Comparison of ENCODE assay signal across 20 mouse cellular contexts in the genomic region with DNA sequence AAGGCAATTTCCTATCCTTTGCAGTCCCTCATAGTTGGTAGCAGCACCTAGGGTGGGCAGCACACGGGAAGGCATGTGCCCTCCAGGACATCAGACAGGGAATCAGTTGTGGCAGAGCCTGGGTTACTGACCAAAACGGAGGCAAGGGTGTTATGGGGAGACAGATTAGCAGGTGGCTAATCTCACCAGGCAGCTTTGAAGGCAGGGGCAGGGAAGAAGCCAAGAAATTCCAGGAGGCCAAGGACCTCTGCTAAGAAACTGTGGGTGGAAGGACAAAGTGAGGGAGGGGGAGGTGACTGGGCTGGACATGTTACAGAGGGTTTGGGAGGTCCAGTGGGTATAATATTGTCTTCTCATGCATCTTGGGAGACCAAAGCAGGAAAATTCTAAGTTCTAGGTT. TPM values are rescaled to one million over a fixed set of nuclear protein-coding genes. Genes with fewer than 3 reads are reported as not detected.
A peak's percentile ranks its signal among the peaks of the same experiment; 100 is the strongest.
DNase-seq lines count a peak whose midpoint lies in the region; ATAC-seq and TF ChIP-seq lines count a peak whose summit lies in the region.
"Had no signal": no experiment of that assay in that cellular context is flagged by ENCODE, and none has a peak within 500 bp of the region (broad histone marks: within the 10 kb centered on the region; RNA-seq: fewer than 3 reads in every experiment).

No protein-coding gene starts in this region.

- WGBS in forebrain, embryonic 10.5 days, result 68% methylated on average over 2 of the region's 2 CpGs
- WGBS in forebrain, embryonic 15.5 days, result 66% methylated on average over 2 of the region's 2 CpGs
- WGBS in kidney, embryonic 16.5 days, result 52% methylated on average over 2 of the region's 2 CpGs
- WGBS in liver, embryonic 16.5 days (ENCODE audit: insufficient replicate concordance), result 21% methylated on average over 2 of the region's 2 CpGs

- no peaks in the 10 kb centered on the region; the same call in 1 of the 2 replicates for H3K79me2 ChIP-seq in MEL (ENCODE audit: control insufficient read depth, insufficient read depth, low read length, poor library complexity)

- H3K9ac ChIP-seq in forebrain, embryonic 15.5 days (replicated peaks), result no peak overlapping the region
- no peak overlapping the region for H3K9ac ChIP-seq in kidney, embryonic 16.5 days (replicated peaks; ENCODE audit: low read length)
- no peak overlapping the region for H3K9ac ChIP-seq in MEL (ENCODE audit: control insufficient read depth, low read depth, low read length, poor library complexity, severe bottlenecking)
- H3K9ac ChIP-seq in liver, embryonic 16.5 days (ENCODE audit: low read depth, low read length), result peak overlapping the region; percentile 90
- H3K9ac ChIP-seq: embryonic facial prominence, embryonic 12.5 days had no signal

- TF ChIP-seq RAD21 in MEL (IDR thresholded peaks at IDR 0.05; ENCODE audit: low read depth, low read length), result no peak

- DNase-seq in forebrain, embryonic 10.5 days (ENCODE audit: extremely low spot score, low spot score), result no peak
- peak; percentile 10 for DNase-seq in kidney, postnatal 14 days
- no peak for DNase-seq in MEL (ENCODE audit: low read depth, low spot score)
- no peak for DNase-seq in retina, postnatal 1 day
- DNase-seq in cerebellum, adult 9-10 months, result no peak
- DNase-seq: kidney, adult 2 months; right cerebral cortex, postnatal 4 days; thymus, postnatal 4 days had no signal

- no peaks in the 10 kb centered on the region for H3K9me3 ChIP-seq in forebrain, embryonic 10.5 days
- no peaks in the 10 kb centered on the region for H3K9me3 ChIP-seq in forebrain, embryonic 15.5 days
- H3K9me3 ChIP-seq in kidney, embryonic 16.5 days (ENCODE audit: low read length), result no peaks in the 10 kb centered on the region
- no peaks in the 10 kb centered on the region for H3K9me3 ChIP-seq in MEL (replicated peaks; ENCODE audit: insufficient read depth, low read length)
- H3K9me3 ChIP-seq in liver, embryonic 16.5 days (replicated peaks; ENCODE audit: control insufficient read depth, low read length), result no peaks in the 10 kb centered on the region
- H3K9me3 ChIP-seq: embryonic facial prominence, embryonic 12.5 days had no signal

- H3K4me1 ChIP-seq in forebrain, embryonic 10.5 days, result peaks cover 60% of the 10 kb centered on the region
- H3K4me1 ChIP-seq in forebrain, embryonic 15.5 days, result peaks cover 34% of the 10 kb centered on the region
- peaks cover 28% of the 10 kb centered on the region for H3K4me1 ChIP-seq in kidney, embryonic 16.5 days (ENCODE audit: insufficient read depth, low read length)
- H3K4me1 ChIP-seq in MEL (ENCODE audit: control insufficient read depth in 1 of 2, insufficient read depth in 2 of 2, low read length in 2 of 2), result peaks cover 2 to 16% of the 10 kb centered on the region in 2 experiments
- peaks cover 78% of the 10 kb centered on the region for H3K4me1 ChIP-seq in liver, embryonic 16.5 days (ENCODE audit: control insufficient read depth, low read depth, low read length)

- TF ChIP-seq POLR2A in MEL (IDR thresholded peaks at IDR 0.05; ENCODE audit: control insufficient read depth in 1 of 2, insufficient read depth in 1 of 2, low read depth in 1 of 2, low read length in 2 of 2, poor library complexity in 1 of 2), result no peak

- no peak for ATAC-seq in forebrain, embryonic 15.5 days (replicated peaks)
- ATAC-seq in kidney, embryonic 16.5 days (ENCODE audit: low FRiP score, low TSS enrichment), result no peak
- ATAC-seq in liver, embryonic 16.5 days (ENCODE audit: low read depth), result no peak
- ATAC-seq: forebrain, embryonic 14.5 days; hindbrain, postnatal 0 days had no signal

- H3K27ac ChIP-seq in forebrain, embryonic 10.5 days, result peak overlapping the region; percentile 35; the same call in 1 of the 2 replicates
- no peak overlapping the region for H3K27ac ChIP-seq in forebrain, embryonic 15.5 days (replicated peaks)
- H3K27ac ChIP-seq in kidney, embryonic 16.5 days (ENCODE audit: low read length), result no peak overlapping the region
- H3K27ac ChIP-seq in MEL (ENCODE audit: control insufficient read depth, low read depth, low read length), result no peak overlapping the region
- peak overlapping the region; percentile 93 for H3K27ac ChIP-seq in liver, embryonic 16.5 days (ENCODE audit: low read length)
- H3K27ac ChIP-seq: embryonic facial prominence, embryonic 12.5 days; hindbrain, postnatal 0 days had no signal

- TF ChIP-seq CTCF in MEL (IDR thresholded peaks at IDR 0.05 in 2 of 3, conservative IDR thresholded peaks at IDR 0.05 in 1 of 3; ENCODE audit: control insufficient read depth in 1 of 3, insufficient read depth in 1 of 3, low read depth in 2 of 3, low read length in 3 of 3, poor library complexity in 1 of 3, severe bottlenecking in 1 of 3), result no peak

- H3K27me3 ChIP-seq in forebrain, embryonic 10.5 days (ENCODE audit: poor library complexity, severe bottlenecking), result no peaks in the 10 kb centered on the region
- H3K27me3 ChIP-seq in forebrain, embryonic 15.5 days, result no peaks in the 10 kb centered on the region
- no peaks in the 10 kb centered on the region for H3K27me3 ChIP-seq in kidney, embryonic 16.5 days (ENCODE audit: insufficient read depth, low read length)
- H3K27me3 ChIP-seq in MEL (ENCODE audit: control insufficient read depth in 1 of 2, insufficient read depth in 2 of 2, low read length in 2 of 2), result no peaks in the 10 kb centered on the region
- H3K27me3 ChIP-seq in liver, embryonic 16.5 days (ENCODE audit: control insufficient read depth, insufficient read depth, low read depth, low read length), result no peaks in the 10 kb centered on the region
- H3K27me3 ChIP-seq: embryonic facial prominence, embryonic 12.5 days had no signal

- TF ChIP-seq EP300 in MEL (IDR thresholded peaks at IDR 0.05; ENCODE audit: low read depth in 1 of 2, low read length in 2 of 2), result no peak

- peaks cover 52% of the 10 kb centered on the region for H3K36me3 ChIP-seq in forebrain, embryonic 10.5 days (replicated peaks)
- H3K36me3 ChIP-seq in forebrain, embryonic 15.5 days, result peaks cover 12% of the 10 kb centered on the region
- H3K36me3 ChIP-seq in kidney, embryonic 16.5 days (ENCODE audit: insufficient read depth, low read length), result peaks cover 18% of the 10 kb centered on the region
- H3K36me3 ChIP-seq in MEL (ENCODE audit: control insufficient read depth in 1 of 2, insufficient read depth in 2 of 2, low read length in 2 of 2), result peaks cover 0 to 4% of the 10 kb centered on the region in 2 experiments; a peak in 2 of 4 replicates
- H3K36me3 ChIP-seq in liver, embryonic 16.5 days (ENCODE audit: control insufficient read depth, insufficient read depth), result peaks cover 13% of the 10 kb centered on the region; the same call in 1 of the 2 replicates

- no peak overlapping the region for H3K4me3 ChIP-seq in forebrain, embryonic 10.5 days
- no peak overlapping the region for H3K4me3 ChIP-seq in forebrain, embryonic 15.5 days
- H3K4me3 ChIP-seq in kidney, embryonic 16.5 days (ENCODE audit: low read length), result no peak overlapping the region
- H3K4me3 ChIP-seq in MEL (ENCODE audit: control insufficient read depth in 1 of 2, insufficient read depth in 1 of 2, low read depth in 2 of 2, low read length in 2 of 2), result no peak overlapping the region
- peak overlapping the region; percentile 83 for H3K4me3 ChIP-seq in liver, embryonic 16.5 days (ENCODE audit: low read depth, low read length)

- H3K4me2 ChIP-seq in forebrain, embryonic 15.5 days (replicated peaks), result no peak overlapping the region
- no peak overlapping the region for H3K4me2 ChIP-seq in kidney, embryonic 16.5 days (replicated peaks; ENCODE audit: low read depth, low read length)
- peak overlapping the region; percentile 91 for H3K4me2 ChIP-seq in liver, embryonic 16.5 days (ENCODE audit: low read depth, low read length)
- H3K4me2 ChIP-seq: embryonic facial prominence, embryonic 12.5 days had no signal

RNA-seq across cellular contexts. Expression of gene Kmt5c, which starts 3.4 kb away (rescaled TPM):
- polyA plus RNA-seq in forebrain, embryonic 10.5 days (2016; fragmentation: Nextera tagmentation; extraction: Ambion mirVana), result 98.9 and 101 TPM in 2 replicates
- 64.3 and 70.6 TPM in 2 replicates for polyA plus RNA-seq in forebrain, embryonic 15.5 days (2015; fragmentation: Nextera tagmentation; extraction: Ambion mirVana)
- polyA plus RNA-seq in kidney, embryonic 16.5 days (2015; fragmentation: Nextera tagmentation; extraction: Ambion mirVana), result 99.3 and 104 TPM in 2 replicates
- 21.0 and 21.8 TPM in 2 replicates for total RNA-seq in MEL (2012; rRNA removed)
- polyA plus RNA-seq in MEL (2012; ENCODE audit: insufficient read depth in 1 of 2, insufficient read length in 2 of 2, low read depth in 1 of 2, low replicate concordance in 2 of 2, missing spikeins in 1 of 2), result 10 to 100 TPM in 1 of 2 experiments, not detected in 1; 60.2 TPM
- 41.3 and 47.4 TPM in 2 replicates for polyA plus RNA-seq in liver, embryonic 16.5 days (2015; fragmentation: Nextera tagmentation; extraction: Ambion mirVana)

RNA-seq across cellular contexts. Expression of gene Cox6b2, which starts 9.5 kb away (rescaled TPM):
- polyA plus RNA-seq in forebrain, embryonic 10.5 days (2016; fragmentation: Nextera tagmentation; extraction: Ambion mirVana), result 40.4 and 44.2 TPM in 2 replicates
- 13.7 and 14.1 TPM in 2 replicates for polyA plus RNA-seq in forebrain, embryonic 15.5 days (2015; fragmentation: Nextera tagmentation; extraction: Ambion mirVana)
- polyA plus RNA-seq in kidney, embryonic 16.5 days (2015; fragmentation: Nextera tagmentation; extraction: Ambion mirVana), result 71.2 and 71.4 TPM in 2 replicates
- total RNA-seq in MEL (2012; rRNA removed), result 4.6 and 8.7 TPM in 2 replicates
- polyA plus RNA-seq in MEL (2012; ENCODE audit: insufficient read depth in 1 of 2, insufficient read length in 2 of 2, low read depth in 1 of 2, low replicate concordance in 2 of 2, missing spikeins in 1 of 2), result 10 to 100 TPM in 1 of 2 experiments, not detected in 1; 36.3 TPM
- polyA plus RNA-seq in liver, embryonic 16.5 days (2015; fragmentation: Nextera tagmentation; extraction: Ambion mirVana), result 65.0 and 71.5 TPM in 2 replicates
- total RNA-seq: gastrocnemius, adult 8-10 months had no signal

RNA-seq across cellular contexts. Expression of gene Tmem150b, which starts 18.3 kb away (rescaled TPM):
- 0.11 and 0.20 TPM in 2 replicates for polyA plus RNA-seq in forebrain, embryonic 10.5 days (2016; fragmentation: Nextera tagmentation; extraction: Ambion mirVana)
- 0.08 and 0.24 TPM in 2 replicates for polyA plus RNA-seq in forebrain, embryonic 15.5 days (2015; fragmentation: Nextera tagmentation; extraction: Ambion mirVana)
- 0.07 and 0.08 TPM in 2 replicates for polyA plus RNA-seq in kidney, embryonic 16.5 days (2015; fragmentation: Nextera tagmentation; extraction: Ambion mirVana)
- total RNA-seq in MEL (2012; rRNA removed), result 0.31 and 0.39 TPM in 2 replicates
- 1 to 10 TPM in 1 of 2 experiments, not detected in 1; 1.4 TPM for polyA plus RNA-seq in MEL (2012; ENCODE audit: insufficient read depth in 1 of 2, insufficient read length in 2 of 2, low read depth in 1 of 2, low replicate concordance in 2 of 2, missing spikeins in 1 of 2)
- polyA plus RNA-seq in liver, embryonic 16.5 days (2015; fragmentation: Nextera tagmentation; extraction: Ambion mirVana), result 0.33 and 0.36 TPM in 2 replicates
- total RNA-seq: gastrocnemius, adult 8-10 months; hindbrain, postnatal 0 days had no signal
- polyA plus RNA-seq: forebrain, embryonic 14.5 days had no signal

RNA-seq across cellular contexts. Expression of gene Fam71e2, which starts 27.7 kb away (rescaled TPM):
- not detected in 2 replicates for polyA plus RNA-seq in forebrain, embryonic 10.5 days (2016; fragmentation: Nextera tagmentation; extraction: Ambion mirVana)
- not detected in 2 replicates for polyA plus RNA-seq in forebrain, embryonic 15.5 days (2015; fragmentation: Nextera tagmentation; extraction: Ambion mirVana)
- not detected in 2 replicates for polyA plus RNA-seq in kidney, embryonic 16.5 days (2015; fragmentation: Nextera tagmentation; extraction: Ambion mirVana)
- not detected in 2 replicates for total RNA-seq in MEL (2012; rRNA removed)
- polyA plus RNA-seq in MEL (2012; ENCODE audit: insufficient read depth in 1 of 2, insufficient read length in 2 of 2, low read depth in 1 of 2, low replicate concordance in 2 of 2, missing spikeins in 1 of 2), result not detected
- polyA plus RNA-seq in liver, embryonic 16.5 days (2015; fragmentation: Nextera tagmentation; extraction: Ambion mirVana), result not detected in 2 replicates
- total RNA-seq: adrenal gland, adult 18-20 months; gastrocnemius, adult 8-10 months; hindbrain, postnatal 0 days; layer of hippocampus, adult 18-20 months; left cerebral cortex, adult 8-10 months had no signal
- polyA plus RNA-seq: embryonic facial prominence, embryonic 12.5 days; forebrain, embryonic 14.5 days; heart, embryonic 14.5 days; hindbrain, postnatal 0 days; stomach, embryonic 14.5 days had no signal

RNA-seq across cellular contexts. Expression of gene Il11, which starts 39.3 kb away (rescaled TPM):
- not detected in 2 replicates for polyA plus RNA-seq in forebrain, embryonic 10.5 days (2016; fragmentation: Nextera tagmentation; extraction: Ambion mirVana)
- polyA plus RNA-seq in forebrain, embryonic 15.5 days (2015; fragmentation: Nextera tagmentation; extraction: Ambion mirVana), result 0.56 and 1.2 TPM in 2 replicates
- 0.17 and 0.42 TPM in 2 replicates for polyA plus RNA-seq in kidney, embryonic 16.5 days (2015; fragmentation: Nextera tagmentation; extraction: Ambion mirVana)
- 0.12 TPM in 1 of 2 replicates, not detected in the other for total RNA-seq in MEL (2012; rRNA removed)
- polyA plus RNA-seq in MEL (2012; ENCODE audit: insufficient read depth in 1 of 2, insufficient read length in 2 of 2, low read depth in 1 of 2, low replicate concordance in 2 of 2, missing spikeins in 1 of 2), result under 1 TPM in 1 of 2 experiments, not detected in 1; 0.07 TPM
- polyA plus RNA-seq in liver, embryonic 16.5 days (2015; fragmentation: Nextera tagmentation; extraction: Ambion mirVana), result 0.12 TPM in 1 of 2 replicates, not detected in the other
- total RNA-seq: gastrocnemius, adult 8-10 months had no signal
- polyA plus RNA-seq: heart, embryonic 14.5 days had no signal

Comparison
In these comparisons a context has a peak if more than half of its experiments do, and no peak if none do; other contexts are left out.
1. H3K27ac ChIP-seq: peak in forebrain, embryonic 10.5 days (single experiment) and liver, embryonic 16.5 days (single experiment); none in forebrain, embryonic 15.5 days (single experiment), kidney, embryonic 16.5 days (single experiment) and MEL (single experiment).